Mouse (Mus musculus) hindlimb bud, embryonic 11.5 days (tissue): Measurements from ENCODE around the gene Olfr102.

Source experiments
- DNase-seq: peaks from one replicate; pipeline ENCODE4 v3.0.0-alpha.2; 2012; ENCODE audit warnings: low read depth, low spot score; ENCODE audit errors: extremely low spot score

Olfr102 gene

GRCm38 (mm10) chr17:37316954-37317353 is at the start of gene Olfr102:
Gene Olfr102, minus strand, starts transcription at chr17:37317054.
- DNase-seq = no peak

GRCm38 (mm10) chr17:37359282-37359681 is 42.4 kb upstream of the Olfr102 start, which contains the start of gene Olfr104-ps:
Gene Olfr104-ps, plus strand, starts transcription at chr17:37359582.
- no peak for DNase-seq

GRCm38 (mm10) chr17:37339598-37339997 is 22.7 kb upstream of the Olfr102 start, which contains the start of gene Olfr103:
Gene Olfr103, minus strand, starts transcription at chr17:37339698.
- no peak for DNase-seq

GRCm38 (mm10) chr17:37310146-37310699 is 6.6 kb downstream of the Olfr102 start:
- no peak for DNase-seq

GRCm38 (mm10) chr17:37308483-37308882 is 8.4 kb downstream of the Olfr102 start:
- no peak for DNase-seq

GRCm38 (mm10) chr17:37304213-37304612 is 12.6 kb downstream of the Olfr102 start, which contains the start of gene Olfr101:
Gene Olfr101, minus strand, starts transcription at chr17:37304313.
- no peak for DNase-seq

- no peak for DNase-seq
Observed at GRCm38 (mm10) chr17:37283360-37283759, 33.5 kb downstream of the Olfr102 start, which contains the start of gene Olfr99. Gene Olfr99, minus strand, starts transcription at chr17:37283460.

- no peak for DNase-seq
Observed at GRCm38 (mm10) chr17:37280331-37280730, 36.5 kb downstream of the Olfr102 start.

GRCm38 (mm10) chr17:37276573-37276972 is 40.3 kb downstream of the Olfr102 start:
- no peak for DNase-seq

GRCm38 (mm10) chr17:37275626-37276248 is 41.1 kb downstream of the Olfr102 start:
- no peak for DNase-seq

- no peak for DNase-seq
Observed at GRCm38 (mm10) chr17:37270702-37271092, 46.2 kb downstream of the Olfr102 start.

GRCm38 (mm10) chr17:37270058-37270701 is 46.7 kb downstream of the Olfr102 start, which contains the start of gene H2-M3:
Gene H2-M3, plus strand, starts transcription at chr17:37270220.
- peak; percentile 91 for DNase-seq

GRCm38 (mm10) chr17:37263626-37264025 is 53.2 kb downstream of the Olfr102 start, which contains the start of gene Olfr98:
Gene Olfr98, minus strand, starts transcription at chr17:37263749.
- no peak for DNase-seq
